Mouse (Mus musculus) intestine, embryonic 14.5 days (tissue): ENCODE measurements at regions not wholly inside any gene's neighbourhood (a gene's known extent, or its start where the extent isn't known, plus 50 kb on each side); places are given as distances from the start of the nearest gene placed in this dataset.

Experiments
- ATAC-seq: fragments of 200-750 bp; cut with Nextera tagmentation; replicated peaks from 2 replicates; pipeline ENCODE4 v1.8.0; 2017; ENCODE audit warnings: low read depth, moderate number of reproducible peaks, moderate TSS enrichment, moderate library complexity; ENCODE audit not compliant: low FRiP score, low TSS enrichment
- DNase-seq: peaks from one replicate; pipeline ENCODE4 v3.0.0-alpha.2; 2018; ENCODE audit warnings: low spot score
- H3K27ac ChIP-seq: fragments of 300-500 bp; sonication (generic); 2 replicates; pipeline ENCODE4 v1.5.1; 2014; ENCODE audit warnings: low read depth, mild to moderate bottlenecking, control low read depth
- H3K27me3 ChIP-seq: fragments of 300-500 bp; sonication (generic); replicated peaks from 2 replicates; pipeline ENCODE4 v1.6.1; 2014; ENCODE audit warnings: low read length, control low read depth; ENCODE audit not compliant: control insufficient read depth, insufficient read depth
- H3K36me3 ChIP-seq: fragments of 300-500 bp; sonication (generic); 2 replicates; pipeline ENCODE4 v1.6.1; 2014; ENCODE audit warnings: low read length, control low read depth; ENCODE audit not compliant: control insufficient read depth, insufficient read depth
- H3K4me1 ChIP-seq: fragments of 300-500 bp; sonication (generic); replicated peaks from 2 replicates; pipeline ENCODE4 v1.6.1; 2014; ENCODE audit warnings: low read length, control low read depth, mixed read lengths; ENCODE audit not compliant: control insufficient read depth, insufficient read depth
- H3K4me2 ChIP-seq: fragments of 300-500 bp; sonication (generic); 2 replicates; pipeline ENCODE4 v1.6.1; 2014; ENCODE audit warnings: low read length
- H3K4me3 ChIP-seq: fragments of 300-500 bp; sonication (generic); 2 replicates; pipeline ENCODE4 v1.5.1; 2014; ENCODE audit warnings: low read depth, low read length, control low read depth, mixed read lengths
- H3K9ac ChIP-seq: fragments of 300-500 bp; sonication (generic); 2 replicates; pipeline ENCODE4 v1.6.1; 2014; ENCODE audit warnings: mild to moderate bottlenecking, low read length
- H3K9me3 ChIP-seq: fragments of 300-500 bp; sonication (generic); 2 replicates; pipeline ENCODE4 v1.6.1; 2016; ENCODE audit warnings: low read length, control low read depth; ENCODE audit not compliant: control insufficient read depth
- WGBS: fragments of 180-500 bp; shearing (Covaris S2); extraction: QIAGEN DNeasy Blood & Tissue Kit; methylation state at CpG from one replicate; pipeline ENCODE4 v1.1.7; 2014; 5-methylcytosine and 5-hydroxymethylcytosine counted together

- H3K4me2 ChIP-seq = no peak overlapping the region
- no peak overlapping the region for H3K4me3 ChIP-seq
- H3K9me3 ChIP-seq = no peaks in the 10 kb centered on the region
- H3K27ac ChIP-seq = no peak overlapping the region
- no peaks in the 10 kb centered on the region for H3K4me1 ChIP-seq
- H3K9ac ChIP-seq = no peak overlapping the region
- no peaks in the 10 kb centered on the region for H3K36me3 ChIP-seq
- 35% methylated on average over 5 of the region's 5 CpGs for WGBS
- DNase-seq (no peak), ATAC-seq (no peak)
- H3K27me3 ChIP-seq = no peaks in the 10 kb centered on the region
These were observed 84.2 kb upstream of the Arglu1 start for GRCm38 (mm10) chr8:8774496-8775015.

- ATAC-seq (no peak), DNase-seq (no peak)
- no peak overlapping the region for H3K9ac ChIP-seq
- WGBS = 74% methylated on average over 5 of the region's 5 CpGs
- H3K4me1 ChIP-seq = no peaks in the 10 kb centered on the region
- no peak overlapping the region for H3K27ac ChIP-seq
- no peak overlapping the region for H3K4me2 ChIP-seq
- H3K36me3 ChIP-seq = no peaks in the 10 kb centered on the region
- no peak overlapping the region for H3K4me3 ChIP-seq
- H3K27me3 ChIP-seq = no peaks in the 10 kb centered on the region
- H3K9me3 ChIP-seq = no peaks in the 10 kb centered on the region
These were observed 82.1 kb upstream of the Arglu1 start for GRCm38 (mm10) chr8:8772424-8772823.

GRCm38 (mm10) chr8:8770397-8770796, 80.1 kb upstream of the Arglu1 start:
- Histone ChIP-seq H3K4me1 (no peaks in the 10 kb centered on the region), H3K4me2 (no peak overlapping the region), H3K27ac (no peak overlapping the region), H3K9ac (no peak overlapping the region), H3K4me3 (no peak overlapping the region), H3K27me3 (no peaks in the 10 kb centered on the region), H3K9me3 (no peaks in the 10 kb centered on the region), H3K36me3 (no peaks in the 10 kb centered on the region)
- DNase-seq (no peak), ATAC-seq (no peak)
- 73% methylated on average over 8 of the region's 8 CpGs for WGBS

- H3K4me3 ChIP-seq = no peak overlapping the region
- H3K9ac ChIP-seq = no peak overlapping the region
- no peak for DNase-seq
- H3K27ac ChIP-seq = no peak overlapping the region
- 90% methylated on average over 12 of the region's 12 CpGs for WGBS
- no peaks in the 10 kb centered on the region for H3K9me3 ChIP-seq
- no peaks in the 10 kb centered on the region for H3K27me3 ChIP-seq
- no peaks in the 10 kb centered on the region for H3K36me3 ChIP-seq
- H3K4me2 ChIP-seq = no peak overlapping the region
- no peaks in the 10 kb centered on the region for H3K4me1 ChIP-seq
- ATAC-seq = no peak
These were observed 72.0 kb upstream of the Arglu1 start for GRCm38 (mm10) chr8:8762354-8762753.

- Histone ChIP-seq H3K9ac (no peak overlapping the region), H3K36me3 (no peaks in the 10 kb centered on the region), H3K27me3 (no peaks in the 10 kb centered on the region), H3K27ac (no peak overlapping the region), H3K4me1 (no peaks in the 10 kb centered on the region), H3K4me3 (no peak overlapping the region), H3K9me3 (no peaks in the 10 kb centered on the region), H3K4me2 (no peak overlapping the region)
- DNase-seq = no peak
- ATAC-seq = no peak
- WGBS = 72% methylated on average over 8 of the region's 8 CpGs
These were observed 68.0 kb upstream of the Arglu1 start for GRCm38 (mm10) chr8:8758283-8758682.

GRCm38 (mm10) chr8:8751208-8751607, 60.9 kb upstream of the Arglu1 start:
- WGBS = 89% methylated on average over 15 of the region's 15 CpGs
- H3K9ac ChIP-seq = no peak overlapping the region
- no peaks in the 10 kb centered on the region for H3K4me1 ChIP-seq
- H3K27ac ChIP-seq = no peak overlapping the region
- no peak overlapping the region for H3K4me3 ChIP-seq
- no peaks in the 10 kb centered on the region for H3K27me3 ChIP-seq
- no peaks in the 10 kb centered on the region for H3K9me3 ChIP-seq
- DNase-seq (no peak), ATAC-seq (no peak)
- no peaks in the 10 kb centered on the region for H3K36me3 ChIP-seq
- H3K4me2 ChIP-seq = no peak overlapping the region

- Histone ChIP-seq H3K4me3 (no peak overlapping the region), H3K9ac (no peak overlapping the region), H3K36me3 (no peaks in the 10 kb centered on the region), H3K4me1 (no peaks in the 10 kb centered on the region), H3K9me3 (no peaks in the 10 kb centered on the region), H3K27me3 (no peaks in the 10 kb centered on the region), H3K27ac (no peak overlapping the region), H3K4me2 (no peak overlapping the region)
- no peak for DNase-seq
- no peak for ATAC-seq
- 69% methylated on average over 1 of the region's 1 CpGs for WGBS
These were observed 56.4 kb upstream of the Arglu1 start for GRCm38 (mm10) chr8:8746691-8747090.

GRCm38 (mm10) chr8:8745615-8746285, 55.4 kb upstream of the Arglu1 start:
- H3K36me3 ChIP-seq = no peaks in the 10 kb centered on the region
- H3K9ac ChIP-seq = no peak overlapping the region
- H3K4me2 ChIP-seq = no peak overlapping the region
- H3K9me3 ChIP-seq = no peaks in the 10 kb centered on the region
- DNase-seq (no peak), ATAC-seq (no peak)
- no peaks in the 10 kb centered on the region for H3K27me3 ChIP-seq
- no peaks in the 10 kb centered on the region for H3K4me1 ChIP-seq
- WGBS = 74% methylated on average over 9 of the region's 9 CpGs
- no peak overlapping the region for H3K27ac ChIP-seq
- no peak overlapping the region for H3K4me3 ChIP-seq
